Mouse (Mus musculus) frontal cortex, adult (tissue): Measurements from ENCODE around the gene Sh2b3.

Experiments used
- ATAC-seq: cut with Nextera tagmentation; 2 replicates; pipeline ENCODE4 v1.9.2; 2017; ENCODE audit warnings: mild to moderate bottlenecking, moderate library complexity, mixed read lengths; ENCODE audit not compliant: low TSS enrichment

Sh2b3 gene

GRCm38 (mm10) chr5:121823668-121824067 lies 13.8 kb downstream of the Sh2b3 start:
- no peak for ATAC-seq

GRCm38 (mm10) chr5:121822786-121823505 lies 14.5 kb downstream of the Sh2b3 start:
- no peak for ATAC-seq

GRCm38 (mm10) chr5:121821552-121821951 lies 15.9 kb downstream of the Sh2b3 start:
- no peak for ATAC-seq

GRCm38 (mm10) chr5:121821116-121821515 lies 16.3 kb downstream of the Sh2b3 start:
- no peak for ATAC-seq

- no peak for ATAC-seq
Measured at GRCm38 (mm10) chr5:121820657-121821056, 16.8 kb downstream of the Sh2b3 start.

GRCm38 (mm10) chr5:121820161-121820560 lies 17.3 kb downstream of the Sh2b3 start:
- ATAC-seq = no peak

- no peak for ATAC-seq
Measured at GRCm38 (mm10) chr5:121819559-121819958, 17.9 kb downstream of the Sh2b3 start.

- ATAC-seq = no peak
Measured at GRCm38 (mm10) chr5:121818862-121819261, 18.6 kb downstream of the Sh2b3 start.

GRCm38 (mm10) chr5:121818401-121818800 lies 19.0 kb downstream of the Sh2b3 start:
- no peak for ATAC-seq

GRCm38 (mm10) chr5:121817551-121817950 lies 19.9 kb downstream of the Sh2b3 start:
- no peak for ATAC-seq

GRCm38 (mm10) chr5:121816611-121817010 lies 20.8 kb downstream of the Sh2b3 start:
- no peak for ATAC-seq

GRCm38 (mm10) chr5:121815867-121816380 lies 21.5 kb downstream of the Sh2b3 start:
- no peak for ATAC-seq

GRCm38 (mm10) chr5:121815067-121815466 lies 22.4 kb downstream of the Sh2b3 start:
- ATAC-seq = peak; percentile 22; the same call in 1 of the 2 replicates

GRCm38 (mm10) chr5:121813744-121814143 lies 23.7 kb downstream of the Sh2b3 start:
- no peak for ATAC-seq

- no peak for ATAC-seq
Measured at GRCm38 (mm10) chr5:121812526-121813243, 24.8 kb downstream of the Sh2b3 start.

- ATAC-seq = no peak
Measured at GRCm38 (mm10) chr5:121811485-121811931, 25.9 kb downstream of the Sh2b3 start.

GRCm38 (mm10) chr5:121810331-121811151 lies 26.9 kb downstream of the Sh2b3 start:
- ATAC-seq = no peak

- ATAC-seq = no peak
Measured at GRCm38 (mm10) chr5:121809667-121810224, 27.7 kb downstream of the Sh2b3 start.

- ATAC-seq = no peak
Measured at GRCm38 (mm10) chr5:121808202-121808601, 29.2 kb downstream of the Sh2b3 start.

GRCm38 (mm10) chr5:121807186-121807585 lies 30.3 kb downstream of the Sh2b3 start:
- peak; percentile 31; the same call in 1 of the 2 replicates for ATAC-seq

- no peak for ATAC-seq
Measured at GRCm38 (mm10) chr5:121798447-121798846, 39.0 kb downstream of the Sh2b3 start.

GRCm38 (mm10) chr5:121795800-121796199 lies 41.6 kb downstream of the Sh2b3 start:
- ATAC-seq = no peak
